Mouse (Mus musculus) erythroblast, embryonic 14.5 days (primary cell): ENCODE measurements around the gene Mgp.

Experiments
- GATA1 ChIP-seq: IDR thresholded peaks from 2 replicates; pipeline ENCODE4 v1.6.1; 2012; ENCODE audit warnings: low read length, inconsistent platforms, mixed read lengths
- TAL1 ChIP-seq: IDR thresholded peaks from 3 replicates; pipeline ENCODE4 v1.6.1; 2012; ENCODE audit warnings: low read length, inconsistent platforms, mixed read lengths

DNA sequence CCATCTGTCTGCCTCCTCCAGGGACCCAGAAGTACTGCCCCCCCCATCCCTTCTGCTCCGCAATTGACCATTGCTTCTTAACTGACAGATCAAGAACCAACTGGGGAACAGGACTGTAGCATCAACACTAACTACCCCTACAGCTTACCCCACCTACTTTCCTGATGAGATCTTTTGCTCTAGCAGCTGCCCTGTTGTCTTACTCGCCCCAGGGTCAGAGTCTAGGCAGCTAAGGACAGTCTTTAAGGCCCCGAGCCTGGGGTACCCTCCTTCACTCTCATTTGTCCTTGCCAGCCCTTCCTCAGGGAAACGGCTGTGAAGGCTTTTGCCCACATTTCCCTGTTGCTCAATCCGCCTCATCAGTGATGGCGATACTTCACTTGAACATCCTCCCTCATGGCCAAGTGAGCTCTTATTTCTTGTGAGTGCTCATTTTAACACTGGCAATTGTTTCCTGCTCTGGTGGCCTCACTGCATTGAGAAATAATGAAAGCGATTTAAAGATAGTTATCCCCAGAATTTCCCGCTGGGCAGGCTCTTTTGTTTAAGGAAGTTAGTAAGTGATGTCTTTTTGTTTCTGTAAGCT, 28.4 kb upstream of the Mgp start:
- TF ChIP-seq TAL1 (no peak), GATA1 (no peak)
